Mouse (Mus musculus) heart, postnatal 0 days (tissue): ENCODE measurements at regions not wholly inside any gene's neighbourhood (a gene's known extent, or its start where the extent isn't known, plus 50 kb on each side); places are given as distances from the start of the nearest gene placed in this dataset.

ENCODE experiments used
- CTCF ChIP-seq: IDR thresholded peaks from 2 replicates; pipeline ENCODE4 v1.5.1; 2016; ENCODE audit warnings: antibody characterized with exemption, control low read depth, low read depth
- EP300 ChIP-seq: IDR thresholded peaks from 2 replicates; pipeline ENCODE4 v1.6.1; 2016; ENCODE audit warnings: antibody characterized with exemption, low read depth

DNA sequence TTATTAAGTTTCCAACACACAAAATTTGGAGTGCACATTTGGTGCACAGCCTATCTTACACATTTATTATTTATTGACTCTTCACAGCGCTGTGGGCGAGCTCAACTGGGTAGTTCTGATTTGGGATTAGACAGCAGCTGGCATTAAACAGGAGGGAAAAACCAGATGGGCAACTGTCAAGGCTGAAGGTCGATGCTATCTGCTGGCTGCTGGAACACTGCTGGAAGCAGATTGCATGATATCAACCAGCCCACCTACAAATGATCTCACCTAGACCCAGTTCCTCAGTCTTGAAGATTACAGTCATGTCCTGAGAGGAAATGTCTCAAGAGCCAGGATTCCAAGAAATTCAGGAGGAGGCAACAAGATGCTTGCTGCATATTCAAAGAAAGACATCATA, 91.0 kb upstream of the Arid1b start:
- no peak for TF ChIP-seq CTCF
- no peak for TF ChIP-seq EP300
